Mouse (Mus musculus): ENCODE measurements at regions not wholly inside any gene's neighbourhood (a gene's known extent, or its start where the extent isn't known, plus 50 kb on each side); places are given as distances from the start of the nearest gene placed in this dataset.
A peak's percentile ranks its signal among the peaks of the same experiment; 100 is the strongest.
"Not testable (repeated sequence)": the region's sequence is repeated elsewhere in the genome, so short reads cannot be mapped to it uniquely, and the experiment has no call there.

- not testable (repeated sequence) for DNase-seq (ENCODE audit: low spot score)
Observed at GRCm38 (mm10) chr3:31708367-31708766, 193.9 kb upstream of the Kcnmb2 start.

GRCm38 (mm10) chr3:31741289-31741688, 161.0 kb upstream of the Kcnmb2 start:
- no peak for DNase-seq (ENCODE audit: low spot score)

GRCm38 (mm10) chr3:31755881-31756280, 146.4 kb upstream of the Kcnmb2 start:
- no peak for DNase-seq (ENCODE audit: low spot score)

- no peak for DNase-seq (ENCODE audit: low spot score)
Observed at GRCm38 (mm10) chr3:31769193-31769592, 133.1 kb upstream of the Kcnmb2 start.

- DNase-seq (ENCODE audit: low spot score), result peak; percentile 7
Observed at GRCm38 (mm10) chr3:31790342-31790970, 111.9 kb upstream of the Kcnmb2 start.

- DNase-seq (ENCODE audit: low spot score), result no peak
Observed at GRCm38 (mm10) chr3:31793466-31794040, 108.8 kb upstream of the Kcnmb2 start.

- DNase-seq (ENCODE audit: low spot score), result no peak
Observed at GRCm38 (mm10) chr3:31796621-31797020, 105.7 kb upstream of the Kcnmb2 start.

GRCm38 (mm10) chr3:31799192-31799591, 103.1 kb upstream of the Kcnmb2 start:
- no peak for DNase-seq (ENCODE audit: low spot score)

GRCm38 (mm10) chr3:31804038-31804437, 98.3 kb upstream of the Kcnmb2 start:
- no peak for DNase-seq (ENCODE audit: low spot score)

GRCm38 (mm10) chr3:31807741-31808140, 94.6 kb upstream of the Kcnmb2 start:
- DNase-seq (ENCODE audit: low spot score), result no peak

GRCm38 (mm10) chr3:31809131-31809530, 93.2 kb upstream of the Kcnmb2 start:
- not testable (repeated sequence) for DNase-seq (ENCODE audit: low spot score)

GRCm38 (mm10) chr3:31811232-31811631, 91.1 kb upstream of the Kcnmb2 start:
- no peak for DNase-seq (ENCODE audit: low spot score)

- no peak for DNase-seq (ENCODE audit: low spot score)
Observed at GRCm38 (mm10) chr3:31831913-31832312, 70.4 kb upstream of the Kcnmb2 start.

GRCm38 (mm10) chr3:31841253-31841652, 61.1 kb upstream of the Kcnmb2 start:
- DNase-seq (ENCODE audit: low spot score), result no peak

- no peak for DNase-seq (ENCODE audit: low spot score)
Observed at GRCm38 (mm10) chr3:31847087-31847486, 55.2 kb upstream of the Kcnmb2 start.

Measured in urinary bladder, postnatal 25 days (tissue).